Comparison of ENCODE assay signal across 12 mouse cellular contexts in the genomic region with DNA sequence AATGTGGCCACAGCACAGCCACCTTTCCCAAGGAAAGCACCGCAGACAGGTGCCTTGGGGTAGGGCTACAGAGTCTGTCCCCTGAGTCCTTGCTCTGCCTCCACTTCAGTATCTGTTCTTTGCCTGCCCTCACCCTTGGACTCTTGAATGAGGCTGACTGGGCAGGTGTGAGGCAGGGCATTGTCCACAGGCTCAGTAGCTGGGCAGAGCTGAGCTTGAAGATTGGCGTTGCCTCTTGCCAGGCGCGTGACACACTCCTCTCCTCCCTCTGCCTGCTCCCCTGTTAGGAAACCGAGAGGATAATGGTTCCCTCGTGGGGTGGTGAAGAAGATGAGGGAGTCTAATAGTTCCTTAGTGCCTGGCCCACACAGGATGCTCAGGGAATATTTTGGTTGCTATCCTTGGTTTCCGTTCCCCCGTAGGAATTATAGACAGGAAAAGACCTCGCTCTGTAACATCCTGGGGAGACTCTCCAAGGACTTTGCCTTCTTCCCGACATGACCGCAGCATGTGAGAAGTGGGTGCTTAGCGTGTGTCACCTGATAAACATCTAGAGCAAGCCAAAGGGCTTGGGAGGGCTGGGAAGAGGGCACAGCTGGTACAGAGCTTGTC. TPM values are rescaled to one million over a fixed set of nuclear protein-coding genes. Genes with fewer than 3 reads are reported as not detected.
A peak's percentile ranks its signal among the peaks of the same experiment; 100 is the strongest.
DNase-seq lines count a peak whose midpoint lies in the region; ATAC-seq and TF ChIP-seq lines count a peak whose summit lies in the region.
"Had no signal": no experiment of that assay in that cellular context is flagged by ENCODE, and none has a peak within 500 bp of the region (broad histone marks: within the 10 kb centered on the region; RNA-seq: fewer than 3 reads in every experiment).

No protein-coding gene starts in this region.

- no peak for TF ChIP-seq CTCF in heart, adult 2 months (IDR thresholded peaks at IDR 0.05)

- intact Hi-C loops in heart, adult 2 months (cut with DNase I) = no loop called here

- ATAC-seq in heart, embryonic 12.5 days (ENCODE audit: insufficient number of reproducible peaks, low FRiP score) = no peak
- ATAC-seq in forebrain, embryonic 15.5 days (replicated peaks) = no peak
- no peak; the same call in 1 of the 2 replicates for ATAC-seq in kidney, embryonic 15.5 days (replicated peaks; ENCODE audit: low FRiP score)
- no peak for ATAC-seq in neural tube, embryonic 12.5 days (ENCODE audit: low FRiP score, low read depth)

- H3K4me1 ChIP-seq in heart, adult 2 months (ENCODE audit: control insufficient read depth, insufficient read depth, low read length) = peaks cover 30% of the 10 kb centered on the region
- H3K4me1 ChIP-seq in heart, embryonic 12.5 days (replicated peaks) = peaks cover 44% of the 10 kb centered on the region
- peaks cover 41% of the 10 kb centered on the region for H3K4me1 ChIP-seq in forebrain, embryonic 15.5 days
- peaks cover 50% of the 10 kb centered on the region for H3K4me1 ChIP-seq in kidney, embryonic 15.5 days
- H3K4me1 ChIP-seq in neural tube, embryonic 12.5 days = peaks cover 58% of the 10 kb centered on the region

- no peaks in the 10 kb centered on the region for H3K79me2 ChIP-seq in heart, adult 2 months (replicated peaks; ENCODE audit: control insufficient read depth, insufficient read depth, low read length)

- DNase-seq in heart, adult 2 months = peak in 1 of 2 experiments; percentile 23
- DNase-seq in frontal cortex, postnatal 25 days (ENCODE audit: low spot score in 2 of 2) = no peak
- no peak for DNase-seq in thymus, postnatal 4 days
- DNase-seq in spleen, adult 18-20 months = no peak
- DNase-seq: adrenal gland, postnatal 25 days; cerebellum, adult 11-12 months; heart, postnatal 14 days; lung, postnatal 10 days had no signal

- peaks cover 6% of the 10 kb centered on the region for H3K36me3 ChIP-seq in heart, adult 2 months (ENCODE audit: control insufficient read depth, insufficient read depth, low read length)
- H3K36me3 ChIP-seq in heart, embryonic 12.5 days = peaks cover under 1% of the 10 kb centered on the region; the same call in 1 of the 2 replicates
- H3K36me3 ChIP-seq in forebrain, embryonic 15.5 days = 0 out of 2 replicates have a peak, but pooled peaks cover under 1% of the 10 kb centered on the region
- 0 out of 2 replicates have a peak, but pooled peaks cover 2% of the 10 kb centered on the region for H3K36me3 ChIP-seq in kidney, embryonic 15.5 days
- no peaks in the 10 kb centered on the region for H3K36me3 ChIP-seq in neural tube, embryonic 12.5 days

- 43% methylated on average over 12 of the region's 12 CpGs for WGBS in heart, adult 2 months
- 71% methylated on average over 12 of the region's 12 CpGs for WGBS in heart, embryonic 12.5 days
- WGBS in forebrain, embryonic 15.5 days = 63% methylated on average over 12 of the region's 12 CpGs
- WGBS in kidney, embryonic 15.5 days = 72% methylated on average over 12 of the region's 12 CpGs
- WGBS in neural tube, embryonic 12.5 days = 67% methylated on average over 12 of the region's 12 CpGs

- 0 out of 2 replicates have a peak, but pooled peaks have one; percentile 38 for TF ChIP-seq EP300 in heart, adult 2 months (IDR thresholded peaks at IDR 0.05; ENCODE audit: insufficient read depth, low read depth, low read length)

- no peak for TF ChIP-seq POLR2A in heart, adult 2 months (IDR thresholded peaks at IDR 0.05; ENCODE audit: insufficient read depth, low read depth, low read length)

- H3K4me3 ChIP-seq in heart, adult 2 months = no peak overlapping the region
- no peak overlapping the region for H3K4me3 ChIP-seq in heart, embryonic 12.5 days
- no peak overlapping the region for H3K4me3 ChIP-seq in forebrain, embryonic 15.5 days
- H3K4me3 ChIP-seq in kidney, embryonic 15.5 days (replicated peaks) = no peak overlapping the region
- H3K4me3 ChIP-seq in neural tube, embryonic 12.5 days = no peak overlapping the region

- H3K27me3 ChIP-seq in heart, adult 2 months (ENCODE audit: control insufficient read depth, insufficient read depth, low read length) = no peaks in the 10 kb centered on the region
- no peaks in the 10 kb centered on the region for H3K27me3 ChIP-seq in heart, embryonic 12.5 days (replicated peaks)
- H3K27me3 ChIP-seq in forebrain, embryonic 15.5 days = no peaks in the 10 kb centered on the region
- H3K27me3 ChIP-seq in kidney, embryonic 15.5 days = no peaks in the 10 kb centered on the region
- H3K27me3 ChIP-seq in neural tube, embryonic 12.5 days (replicated peaks) = no peaks in the 10 kb centered on the region

- 0 out of 2 replicates have a peak overlapping the region, but pooled peaks have one; percentile 6 for H3K9ac ChIP-seq in heart, adult 2 months (ENCODE audit: low read depth, low read length)
- no peak overlapping the region for H3K9ac ChIP-seq in heart, embryonic 12.5 days
- H3K9ac ChIP-seq in forebrain, embryonic 15.5 days (replicated peaks) = no peak overlapping the region
- no peak overlapping the region for H3K9ac ChIP-seq in kidney, embryonic 15.5 days
- no peak overlapping the region for H3K9ac ChIP-seq in neural tube, embryonic 12.5 days

- H3K9me3 ChIP-seq in heart, embryonic 12.5 days (replicated peaks) = 0 out of 2 replicates have a peak, but pooled peaks cover under 1% of the 10 kb centered on the region
- no peaks in the 10 kb centered on the region for H3K9me3 ChIP-seq in forebrain, embryonic 15.5 days
- no peaks in the 10 kb centered on the region for H3K9me3 ChIP-seq in kidney, embryonic 15.5 days (replicated peaks)
- H3K9me3 ChIP-seq in neural tube, embryonic 12.5 days = no peaks in the 10 kb centered on the region

- no peak overlapping the region for H3K4me2 ChIP-seq in heart, embryonic 12.5 days
- H3K4me2 ChIP-seq in forebrain, embryonic 15.5 days (replicated peaks) = no peak overlapping the region
- no peak overlapping the region for H3K4me2 ChIP-seq in kidney, embryonic 15.5 days
- no peak overlapping the region for H3K4me2 ChIP-seq in neural tube, embryonic 12.5 days (replicated peaks)

- peak overlapping the region; percentile 36 for H3K27ac ChIP-seq in heart, adult 2 months
- H3K27ac ChIP-seq in heart, embryonic 12.5 days (ENCODE audit: poor library complexity, severe bottlenecking) = no peak overlapping the region
- peak overlapping the region; percentile 89 for H3K27ac ChIP-seq in forebrain, embryonic 15.5 days (replicated peaks)
- H3K27ac ChIP-seq in kidney, embryonic 15.5 days = peak overlapping the region; percentile 11; the same call in 1 of the 2 replicates
- H3K27ac ChIP-seq in neural tube, embryonic 12.5 days = peak overlapping the region; percentile 81; the same call in 1 of the 2 replicates

RNA-seq across cellular contexts. Expression of a gene that starts 40.1 kb away (rescaled TPM):
- total RNA-seq in heart, adult 2 months (2021) = 10 to 100 TPM; 49.8 to 55.0 TPM
- polyA plus RNA-seq in heart, adult 2 months (2012; rRNA removed) = 36.2 and 38.7 TPM in 2 replicates
- 20.7 and 22.9 TPM in 2 replicates for polyA plus RNA-seq in heart, embryonic 12.5 days (2016; fragmentation: Nextera tagmentation; extraction: Ambion mirVana)
- polyA plus RNA-seq in forebrain, embryonic 15.5 days (2015; fragmentation: Nextera tagmentation; extraction: Ambion mirVana) = 39.2 and 43.4 TPM in 2 replicates
- 18.8 and 23.4 TPM in 2 replicates for polyA plus RNA-seq in kidney, embryonic 15.5 days (2015; fragmentation: Nextera tagmentation; extraction: Ambion mirVana)
- 50.2 and 50.7 TPM in 2 replicates for polyA plus RNA-seq in neural tube, embryonic 12.5 days (2016; fragmentation: Nextera tagmentation; extraction: Ambion mirVana)
